Mouse (Mus musculus) CH12F3 (cell line): ENCODE results near the gene Rabif.

Experiments used
- in situ Hi-C: fragments of 300-500 bp; cut with MboI; formaldehyde crosslinking; loops from 2 replicates; pipeline ENCODE4 v1.14.3; 2020; ENCODE audit warnings: low sequenced_read_pairs

Gene Rabif

GRCm38 (mm10) chr1:134549632-134550132 lies 55.2 kb downstream of the Rabif start, which contains the start of gene Mgat4e:
Gene Mgat4e, minus strand, starts transcription at chr1:134549682.
- in situ Hi-C loops: no loop called here

DNA sequence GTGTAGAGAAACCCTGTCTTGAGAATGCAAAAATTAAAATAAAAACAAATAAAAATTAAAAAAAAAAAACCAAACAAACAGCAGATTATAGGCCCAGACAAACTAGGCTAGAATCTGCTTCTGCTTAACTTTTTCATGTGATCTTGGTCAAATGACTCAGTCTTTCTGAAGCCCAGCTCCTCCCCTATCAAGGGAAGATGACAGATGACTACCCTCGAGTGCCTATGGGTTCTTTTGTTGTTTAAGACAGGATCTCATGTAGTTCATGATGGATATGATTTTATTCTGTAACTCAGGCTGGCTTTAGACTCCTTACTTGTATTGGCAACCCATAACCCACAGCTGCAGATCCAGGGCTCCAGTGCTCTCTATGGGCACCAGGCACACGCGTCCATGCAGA lies 57.4 kb downstream of the Rabif start:
- in situ Hi-C loops: no loop called here

DNA sequence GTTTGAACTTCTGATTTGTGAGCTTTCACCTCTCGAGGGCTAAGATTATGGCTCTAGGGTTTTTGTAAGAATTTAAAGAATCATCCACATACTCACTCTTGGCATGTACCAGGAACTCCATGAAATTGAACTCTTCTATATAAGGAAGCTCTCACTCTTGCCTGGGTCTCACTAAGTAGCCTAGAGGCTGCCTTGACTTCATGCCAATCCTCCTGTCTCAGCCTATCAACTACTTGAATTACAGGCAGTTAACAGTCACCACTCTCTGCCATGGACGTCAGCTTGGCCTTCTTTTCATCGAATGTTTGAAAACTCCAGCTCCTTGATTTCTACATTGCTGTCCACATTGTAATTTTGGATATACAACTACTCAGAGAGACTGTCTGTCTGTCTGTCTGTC lies 57.9 kb downstream of the Rabif start:
- in situ Hi-C loops: no loop called here

DNA sequence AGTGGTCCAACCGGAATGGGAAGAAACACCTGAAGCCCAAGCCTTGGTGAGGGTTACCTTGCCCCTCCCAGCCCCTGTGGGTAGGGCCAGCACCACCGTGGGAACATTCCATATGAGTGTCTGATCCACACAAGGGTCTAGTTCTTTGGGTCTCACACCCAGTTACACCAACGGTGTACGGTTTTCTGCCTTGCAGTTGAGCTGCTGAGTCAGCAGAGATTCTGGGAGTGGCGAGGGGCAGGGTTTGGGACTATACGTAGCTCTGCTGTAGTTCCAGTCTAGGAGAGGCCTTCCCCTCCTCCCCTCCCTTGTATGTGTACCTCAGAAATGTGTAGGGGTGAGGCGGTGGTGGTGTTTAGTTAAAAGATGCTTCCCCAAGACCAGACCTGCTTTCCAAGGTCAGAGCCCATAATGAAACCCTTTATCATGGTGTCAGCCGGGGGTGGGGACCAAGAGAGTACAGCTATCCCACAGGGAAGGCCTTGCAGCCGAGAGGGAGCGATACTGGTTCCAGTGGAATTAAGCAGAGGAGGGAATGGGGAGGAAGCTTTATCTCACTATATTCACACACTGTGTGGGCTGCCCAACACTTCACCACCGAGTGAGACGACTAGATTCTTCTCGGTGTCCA lies 60.9 kb downstream of the Rabif start:
- in situ Hi-C loops: no loop called here

GRCm38 (mm10) chr1:134555871-134556670 lies 61.6 kb downstream of the Rabif start:
- in situ Hi-C loops: no loop called here

DNA sequence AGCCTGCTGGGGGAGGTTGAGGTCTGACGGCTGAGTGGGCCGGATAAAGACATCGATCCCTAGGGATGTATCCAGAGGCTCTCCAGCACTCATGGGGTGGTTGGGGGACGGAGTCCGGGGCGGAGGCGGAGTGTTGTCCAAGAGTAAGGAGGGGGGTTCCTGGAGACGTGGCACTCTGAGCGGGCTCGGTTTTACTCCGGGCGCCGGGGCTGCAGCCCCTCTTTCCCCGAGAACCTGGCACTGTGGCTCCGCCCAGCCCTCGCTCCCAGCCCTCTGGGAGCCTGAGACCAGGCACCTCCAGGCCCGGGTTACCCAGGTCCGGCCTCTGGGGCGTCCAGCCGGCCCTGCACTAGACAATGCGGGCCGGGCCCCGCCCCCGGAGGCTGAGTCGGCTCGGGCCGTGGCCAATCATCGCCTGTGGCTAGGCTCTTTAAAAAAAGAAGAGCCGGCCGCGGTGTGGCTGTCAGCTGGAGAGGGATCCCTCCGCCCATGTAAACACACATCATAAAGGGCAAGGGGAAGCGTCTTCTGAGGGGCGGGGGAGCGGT lies 62.3 kb downstream of the Rabif start:
- in situ Hi-C loops: no loop called here
